Mouse (Mus musculus): ENCODE results near the gene Sh3yl1. TPM values are rescaled to one million over a fixed set of nuclear protein-coding genes. Genes with fewer than 3 reads are reported as not detected.

Sh3yl1 gene
- polyA plus RNA-seq, 1 experiment from 2014 or later, result 23.2 TPM

GRCm38 (mm10) chr12:30912048-30912381 is 547 bp downstream of the Sh3yl1 start:
- peak overlapping the region; percentile 74 for H3K4me3 ChIP-seq (ENCODE audit: low read depth, low read length)
- DNase-seq (ENCODE audit: low spot score), result peak; percentile 45
- no peaks in the 10 kb centered on the region for H3K4me1 ChIP-seq (ENCODE audit: control insufficient read depth, insufficient read depth, low read length)
- peak overlapping the region; percentile 62 for H3K9ac ChIP-seq (replicated peaks; ENCODE audit: low read length)
- peak; percentile 76 for ATAC-seq (replicated peaks; ENCODE audit: insufficient number of reproducible peaks, low FRiP score, low TSS enrichment, low read depth)
- peak overlapping the region; percentile 91 for H3K4me2 ChIP-seq (ENCODE audit: low read depth, low read length)
- H3K36me3 ChIP-seq (replicated peaks; ENCODE audit: control insufficient read depth, insufficient read depth, low read depth, low read length), result no peaks in the 10 kb centered on the region
- no peaks in the 10 kb centered on the region for H3K9me3 ChIP-seq (replicated peaks; ENCODE audit: control insufficient read depth, low read length)
- no peak overlapping the region for H3K27ac ChIP-seq (replicated peaks; ENCODE audit: low read depth, low read length)
- no peaks in the 10 kb centered on the region for H3K27me3 ChIP-seq (ENCODE audit: control insufficient read depth, insufficient read depth, low read length)
- WGBS, result 0% methylated on average over 16 of the region's 19 CpGs

GRCm38 (mm10) chr12:30912840-30913239 is 1.4 kb downstream of the Sh3yl1 start:
- 65% methylated on average over 3 of the region's 3 CpGs for WGBS
- H3K27me3 ChIP-seq (ENCODE audit: control insufficient read depth, insufficient read depth, low read length), result no peaks in the 10 kb centered on the region
- H3K9me3 ChIP-seq (replicated peaks; ENCODE audit: control insufficient read depth, low read length), result no peaks in the 10 kb centered on the region
- H3K9ac ChIP-seq (replicated peaks; ENCODE audit: low read length), result no peak overlapping the region
- no peak overlapping the region for H3K4me2 ChIP-seq (ENCODE audit: low read depth, low read length)
- H3K4me3 ChIP-seq (ENCODE audit: low read depth, low read length), result no peak overlapping the region
- DNase-seq (ENCODE audit: low spot score) (no peak), ATAC-seq (replicated peaks; ENCODE audit: insufficient number of reproducible peaks, low FRiP score, low TSS enrichment, low read depth) (no peak)
- H3K4me1 ChIP-seq (ENCODE audit: control insufficient read depth, insufficient read depth, low read length), result no peaks in the 10 kb centered on the region
- H3K27ac ChIP-seq (replicated peaks; ENCODE audit: low read depth, low read length), result no peak overlapping the region
- no peaks in the 10 kb centered on the region for H3K36me3 ChIP-seq (replicated peaks; ENCODE audit: control insufficient read depth, insufficient read depth, low read depth, low read length)

GRCm38 (mm10) chr12:30922401-30922800 is 10.9 kb downstream of the Sh3yl1 start:
- Histone ChIP-seq H3K9ac (replicated peaks; ENCODE audit: low read length) (no peak overlapping the region), H3K4me3 (ENCODE audit: low read depth, low read length) (no peak overlapping the region), H3K9me3 (replicated peaks; ENCODE audit: control insufficient read depth, low read length) (no peaks in the 10 kb centered on the region), H3K36me3 (replicated peaks; ENCODE audit: control insufficient read depth, insufficient read depth, low read depth, low read length) (no peaks in the 10 kb centered on the region), H3K4me1 (ENCODE audit: control insufficient read depth, insufficient read depth, low read length) (no peaks in the 10 kb centered on the region), H3K27ac (replicated peaks; ENCODE audit: low read depth, low read length) (no peak overlapping the region), H3K27me3 (ENCODE audit: control insufficient read depth, insufficient read depth, low read length) (no peaks in the 10 kb centered on the region), H3K4me2 (ENCODE audit: low read depth, low read length) (no peak overlapping the region)
- DNase-seq (ENCODE audit: low spot score), result no peak
- WGBS, result 82% methylated on average over 3 of the region's 3 CpGs
- ATAC-seq (replicated peaks; ENCODE audit: insufficient number of reproducible peaks, low FRiP score, low TSS enrichment, low read depth), result no peak

GRCm38 (mm10) chr12:30928182-30928581 is 16.7 kb downstream of the Sh3yl1 start:
- no peak for ATAC-seq (replicated peaks; ENCODE audit: insufficient number of reproducible peaks, low FRiP score, low TSS enrichment, low read depth)
- no peaks in the 10 kb centered on the region for H3K4me1 ChIP-seq (ENCODE audit: control insufficient read depth, insufficient read depth, low read length)
- no peak overlapping the region for H3K4me2 ChIP-seq (ENCODE audit: low read depth, low read length)
- DNase-seq (ENCODE audit: low spot score), result no peak
- no peak overlapping the region for H3K27ac ChIP-seq (replicated peaks; ENCODE audit: low read depth, low read length)
- no peak overlapping the region for H3K4me3 ChIP-seq (ENCODE audit: low read depth, low read length)
- H3K27me3 ChIP-seq (ENCODE audit: control insufficient read depth, insufficient read depth, low read length), result no peaks in the 10 kb centered on the region
- H3K36me3 ChIP-seq (replicated peaks; ENCODE audit: control insufficient read depth, insufficient read depth, low read depth, low read length), result no peaks in the 10 kb centered on the region
- H3K9me3 ChIP-seq (replicated peaks; ENCODE audit: control insufficient read depth, low read length), result no peaks in the 10 kb centered on the region
- H3K9ac ChIP-seq (replicated peaks; ENCODE audit: low read length), result no peak overlapping the region
- WGBS, result 81% methylated on average over 6 of the region's 6 CpGs

GRCm38 (mm10) chr12:30933299-30933698 is 21.8 kb downstream of the Sh3yl1 start:
- no peak for ATAC-seq (replicated peaks; ENCODE audit: insufficient number of reproducible peaks, low FRiP score, low TSS enrichment, low read depth)
- 77% methylated on average over 2 of the region's 2 CpGs for WGBS
- H3K4me3 ChIP-seq (ENCODE audit: low read depth, low read length), result no peak overlapping the region

GRCm38 (mm10) chr12:30936899-30937298 is 25.4 kb downstream of the Sh3yl1 start:
- H3K9ac ChIP-seq (replicated peaks; ENCODE audit: low read length), result no peak overlapping the region
- H3K4me1 ChIP-seq (ENCODE audit: control insufficient read depth, insufficient read depth, low read length), result no peaks in the 10 kb centered on the region
- H3K36me3 ChIP-seq (replicated peaks; ENCODE audit: control insufficient read depth, insufficient read depth, low read depth, low read length), result no peaks in the 10 kb centered on the region
- H3K4me3 ChIP-seq (ENCODE audit: low read depth, low read length), result no peak overlapping the region
- WGBS, result 76% methylated on average over 2 of the region's 2 CpGs
- H3K27me3 ChIP-seq (ENCODE audit: control insufficient read depth, insufficient read depth, low read length), result no peaks in the 10 kb centered on the region
- no peaks in the 10 kb centered on the region for H3K9me3 ChIP-seq (replicated peaks; ENCODE audit: control insufficient read depth, low read length)
- H3K4me2 ChIP-seq (ENCODE audit: low read depth, low read length), result no peak overlapping the region
- no peak for DNase-seq (ENCODE audit: low spot score)
- no peak overlapping the region for H3K27ac ChIP-seq (replicated peaks; ENCODE audit: low read depth, low read length)
- no peak for ATAC-seq (replicated peaks; ENCODE audit: insufficient number of reproducible peaks, low FRiP score, low TSS enrichment, low read depth)

More at GRCm38 (mm10) chr12:30933299-30933698, 21.8 kb downstream of the Sh3yl1 start:
- Histone ChIP-seq H3K27me3 (ENCODE audit: control insufficient read depth, insufficient read depth, low read length) (no peaks in the 10 kb centered on the region), H3K9ac (replicated peaks; ENCODE audit: low read length) (no peak overlapping the region), H3K4me1 (ENCODE audit: control insufficient read depth, insufficient read depth, low read length) (no peaks in the 10 kb centered on the region), H3K9me3 (replicated peaks; ENCODE audit: control insufficient read depth, low read length) (no peaks in the 10 kb centered on the region), H3K4me2 (ENCODE audit: low read depth, low read length) (no peak overlapping the region), H3K36me3 (replicated peaks; ENCODE audit: control insufficient read depth, insufficient read depth, low read depth, low read length) (no peaks in the 10 kb centered on the region), H3K27ac (replicated peaks; ENCODE audit: low read depth, low read length) (no peak overlapping the region)
- DNase-seq (ENCODE audit: low spot score), result no peak

GRCm38 (mm10) chr12:30943057-30943986 is 31.9 kb downstream of the Sh3yl1 start:
- ATAC-seq (replicated peaks; ENCODE audit: insufficient number of reproducible peaks, low FRiP score, low TSS enrichment, low read depth) (no peak), DNase-seq (ENCODE audit: low spot score) (no peak)
- no peaks in the 10 kb centered on the region for H3K36me3 ChIP-seq (replicated peaks; ENCODE audit: control insufficient read depth, insufficient read depth, low read depth, low read length)
- WGBS, result 88% methylated on average over 14 of the region's 14 CpGs
- H3K27me3 ChIP-seq (ENCODE audit: control insufficient read depth, insufficient read depth, low read length), result no peaks in the 10 kb centered on the region
- H3K4me3 ChIP-seq (ENCODE audit: low read depth, low read length), result no peak overlapping the region
- no peak overlapping the region for H3K4me2 ChIP-seq (ENCODE audit: low read depth, low read length)
- no peaks in the 10 kb centered on the region for H3K9me3 ChIP-seq (replicated peaks; ENCODE audit: control insufficient read depth, low read length)
- no peaks in the 10 kb centered on the region for H3K4me1 ChIP-seq (ENCODE audit: control insufficient read depth, insufficient read depth, low read length)
- no peak overlapping the region for H3K27ac ChIP-seq (replicated peaks; ENCODE audit: low read depth, low read length)
- no peak overlapping the region for H3K9ac ChIP-seq (replicated peaks; ENCODE audit: low read length)

- 34% methylated on average over 3 of the region's 3 CpGs for WGBS
- no peak overlapping the region for H3K4me2 ChIP-seq (ENCODE audit: low read depth, low read length)
- no peak overlapping the region for H3K4me3 ChIP-seq (ENCODE audit: low read depth, low read length)
- no peak overlapping the region for H3K9ac ChIP-seq (replicated peaks; ENCODE audit: low read length)
- H3K27me3 ChIP-seq (ENCODE audit: control insufficient read depth, insufficient read depth, low read length), result no peaks in the 10 kb centered on the region
- no peak overlapping the region for H3K27ac ChIP-seq (replicated peaks; ENCODE audit: low read depth, low read length)
- DNase-seq (ENCODE audit: low spot score), result peak; percentile 27
- no peaks in the 10 kb centered on the region for H3K9me3 ChIP-seq (replicated peaks; ENCODE audit: control insufficient read depth, low read length)
- no peaks in the 10 kb centered on the region for H3K36me3 ChIP-seq (replicated peaks; ENCODE audit: control insufficient read depth, insufficient read depth, low read depth, low read length)
- ATAC-seq (replicated peaks; ENCODE audit: insufficient number of reproducible peaks, low FRiP score, low TSS enrichment, low read depth), result no peak
- no peaks in the 10 kb centered on the region for H3K4me1 ChIP-seq (ENCODE audit: control insufficient read depth, insufficient read depth, low read length)
Observed at GRCm38 (mm10) chr12:30944197-30944596, 32.7 kb downstream of the Sh3yl1 start.

Data from embryonic facial prominence, embryonic 11.5 days (tissue).